Mouse (Mus musculus) midbrain, postnatal 0 days (tissue): ENCODE data around the gene Ergic2. TPM values are rescaled to one million over a fixed set of nuclear protein-coding genes. Genes with fewer than 3 reads are reported as not detected.

Experiments
- ATAC-seq: fragments of 200-750 bp; cut with Nextera tagmentation; 2 replicates; pipeline ENCODE4 v1.8.0; 2017; ENCODE audit warnings: moderate number of reproducible peaks, mild to moderate bottlenecking, moderate TSS enrichment, moderate library complexity; ENCODE audit not compliant: low FRiP score
- DNase-seq: peaks from one replicate; pipeline ENCODE4 v3.0.0-alpha.2; 2015; ENCODE audit warnings: low spot score
- H3K27ac ChIP-seq: fragments of 300-500 bp; sonication (generic); 2 replicates; pipeline ENCODE4 v1.5.1; 2014; ENCODE audit warnings: low read depth, mild to moderate bottlenecking, low read length, mixed read lengths
- H3K27me3 ChIP-seq: fragments of 300-500 bp; sonication (generic); 2 replicates; pipeline ENCODE4 v1.6.1; 2014; ENCODE audit warnings: low read length, control low read depth, mixed read lengths; ENCODE audit not compliant: insufficient read depth
- H3K36me3 ChIP-seq: fragments of 300-500 bp; sonication (generic); 2 replicates; pipeline ENCODE4 v1.6.1; 2014; ENCODE audit warnings: low read length, control low read depth, mixed read lengths; ENCODE audit not compliant: insufficient read depth
- H3K4me1 ChIP-seq: fragments of 300-500 bp; sonication (generic); 2 replicates; pipeline ENCODE4 v1.6.1; 2014; ENCODE audit warnings: mild to moderate bottlenecking, control low read depth, antibody characterized with exemption, low read length, mixed read lengths; ENCODE audit not compliant: insufficient read depth
- H3K4me2 ChIP-seq: fragments of 300-500 bp; sonication (generic); 2 replicates; pipeline ENCODE4 v1.6.1; 2014; ENCODE audit warnings: low read depth, mild to moderate bottlenecking, low read length, mixed read lengths; ENCODE audit not compliant: poor library complexity, severe bottlenecking
- H3K4me3 ChIP-seq: fragments of 300-500 bp; sonication (generic); 2 replicates; pipeline ENCODE4 v1.5.1; 2014; ENCODE audit warnings: low read depth, mild to moderate bottlenecking, low read length, moderate library complexity
- H3K9ac ChIP-seq: fragments of 300-500 bp; sonication (generic); replicated peaks from 2 replicates; pipeline ENCODE4 v1.6.1; 2014; ENCODE audit warnings: mild to moderate bottlenecking, low read length, moderate library complexity, mixed read lengths; ENCODE audit not compliant: poor library complexity, severe bottlenecking
- H3K9me3 ChIP-seq: fragments of 300-500 bp; sonication (generic); 2 replicates; pipeline ENCODE4 v1.6.1; 2016; ENCODE audit warnings: low read length, control low read depth
- CTCF ChIP-seq: IDR thresholded peaks from 2 replicates; pipeline ENCODE4 v1.5.1; 2016; ENCODE audit warnings: antibody characterized with exemption, mild to moderate bottlenecking
- WGBS: fragments of 180-500 bp; shearing (Covaris S2); extraction: QIAGEN DNeasy Blood & Tissue Kit; methylation state at CpG from one replicate; pipeline ENCODE4 v1.1.7; 2014; 5-methylcytosine and 5-hydroxymethylcytosine counted together
- polyA plus RNA-seq: library from polyadenylated mRNA; unstranded; fragments of >200 nt; fragmentation: Nextera tagmentation; extraction: Ambion mirVana; gene quantifications from 2 replicates; pipeline ENCODE4 v1.2.1, GENCODE M21; 2015
- total RNA-seq: library from RNA; depleted of rRNA; stranded (reverse); fragments of >200 nt; gene quantifications from 2 replicates; pipeline ENCODE4 v1.2.3, GENCODE M21; 2014

Ergic2 gene
- total and polyA plus RNA-seq, 2 experiments from 2014 or later, result 67.4 to 176 TPM

DNA sequence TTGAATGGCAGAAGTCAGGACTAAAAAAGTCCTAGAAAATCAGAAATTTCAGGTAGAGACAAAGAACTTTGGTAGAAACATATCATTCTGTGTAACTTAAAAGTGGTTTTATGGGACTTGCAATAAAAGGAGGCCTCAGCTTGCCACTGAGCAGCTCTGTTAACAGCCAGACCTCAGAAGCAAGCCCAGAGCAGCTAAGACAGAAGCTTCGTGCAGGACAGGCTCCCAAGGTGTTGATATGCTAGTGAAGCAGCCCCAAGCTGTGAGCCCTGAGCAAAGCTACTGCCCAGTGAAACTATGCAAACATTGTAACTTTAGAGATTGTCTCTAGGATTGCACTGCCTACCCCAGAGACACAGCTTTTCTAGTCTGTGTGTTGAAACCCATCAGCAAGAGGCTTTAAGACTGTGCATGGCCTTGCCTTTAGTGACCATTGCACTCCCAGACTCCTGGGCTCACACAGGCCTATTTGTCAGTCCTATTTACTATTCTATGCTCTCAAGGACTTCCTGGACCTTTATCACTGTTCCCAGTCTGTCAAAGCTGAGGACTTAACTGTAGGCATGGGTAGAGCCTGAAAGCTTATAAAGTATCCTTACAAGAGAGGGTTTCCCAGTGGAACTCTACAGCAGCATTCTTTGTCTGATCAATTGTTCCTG, 43.4 kb upstream of the Ergic2 start:
- no peak overlapping the region for H3K4me2 ChIP-seq
- no peaks in the 10 kb centered on the region for H3K4me1 ChIP-seq
- DNase-seq (no peak), ATAC-seq (no peak)
- H3K36me3 ChIP-seq, result no peaks in the 10 kb centered on the region
- H3K27me3 ChIP-seq, result no peaks in the 10 kb centered on the region
- H3K9ac ChIP-seq, result no peak overlapping the region
- no peak for TF ChIP-seq CTCF
- WGBS, result 48% methylated on average over 1 of the region's 1 CpGs
- no peak overlapping the region for H3K4me3 ChIP-seq
- no peaks in the 10 kb centered on the region for H3K9me3 ChIP-seq
- H3K27ac ChIP-seq, result no peak overlapping the region

DNA sequence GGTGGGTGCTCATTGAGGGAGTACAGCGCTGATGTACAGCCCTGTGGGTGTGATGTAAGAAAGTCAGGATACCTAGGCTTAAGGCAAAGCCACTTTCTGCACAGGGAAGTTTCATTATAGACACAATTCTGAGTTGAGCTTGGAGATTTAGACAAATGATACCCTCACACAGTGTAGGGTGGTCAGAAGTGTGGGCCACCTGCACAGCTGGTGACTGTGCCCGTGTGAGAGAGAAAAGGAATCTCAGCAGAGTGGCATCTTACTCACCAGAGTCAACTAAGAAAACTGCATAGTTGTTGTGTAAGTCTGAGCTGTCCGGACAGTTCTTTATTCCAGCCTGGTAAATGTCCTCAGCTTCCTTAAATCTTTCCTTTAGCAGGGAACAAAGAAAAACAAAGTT, 37.0 kb upstream of the Ergic2 start:
- H3K4me2 ChIP-seq, result no peak overlapping the region

DNA sequence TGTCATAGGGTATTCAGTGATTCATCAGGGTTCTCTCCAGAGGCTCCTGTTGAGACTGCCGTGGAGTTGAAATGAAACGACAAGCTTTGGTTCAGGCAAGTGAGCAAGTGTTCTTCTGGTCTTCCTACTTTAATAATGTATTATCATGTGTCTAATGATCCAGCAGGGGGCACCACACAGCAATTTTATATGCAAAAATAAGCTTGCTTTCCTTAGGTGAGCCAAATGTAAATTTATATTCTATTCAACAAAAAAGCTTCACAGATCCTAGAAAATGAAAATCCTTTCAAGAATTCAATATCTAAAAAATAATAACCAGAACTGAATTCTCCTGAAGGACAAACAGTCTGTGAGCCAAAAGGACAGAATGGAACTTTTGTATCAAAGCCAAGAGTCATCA, 36.5 kb upstream of the Ergic2 start:
- peak; percentile 80 for TF ChIP-seq CTCF
- Histone ChIP-seq H3K4me3 (no peak overlapping the region), H3K27ac (no peak overlapping the region), H3K4me2 (no peak overlapping the region), H3K36me3 (peaks cover 10% of the 10 kb centered on the region), H3K4me1 (no peaks in the 10 kb centered on the region), H3K27me3 (no peaks in the 10 kb centered on the region), H3K9ac (no peak overlapping the region), H3K9me3 (no peaks in the 10 kb centered on the region)
- ATAC-seq (no peak; the same call in 1 of the 2 replicates), DNase-seq (peak; percentile 88)
- 25% methylated on average over 2 of the region's 2 CpGs for WGBS

More for the DNA sequence above, 37.0 kb upstream of the Ergic2 start:
- no peak overlapping the region for H3K9ac ChIP-seq
- no peak for DNase-seq
- 81% methylated on average over 3 of the region's 3 CpGs for WGBS
- H3K27ac ChIP-seq, result no peak overlapping the region
- TF ChIP-seq CTCF, result no peak
- H3K4me3 ChIP-seq, result no peak overlapping the region
- no peaks in the 10 kb centered on the region for H3K27me3 ChIP-seq
- no peaks in the 10 kb centered on the region for H3K9me3 ChIP-seq
- ATAC-seq, result no peak
- H3K4me1 ChIP-seq, result no peaks in the 10 kb centered on the region
- peaks cover 10% of the 10 kb centered on the region for H3K36me3 ChIP-seq

DNA sequence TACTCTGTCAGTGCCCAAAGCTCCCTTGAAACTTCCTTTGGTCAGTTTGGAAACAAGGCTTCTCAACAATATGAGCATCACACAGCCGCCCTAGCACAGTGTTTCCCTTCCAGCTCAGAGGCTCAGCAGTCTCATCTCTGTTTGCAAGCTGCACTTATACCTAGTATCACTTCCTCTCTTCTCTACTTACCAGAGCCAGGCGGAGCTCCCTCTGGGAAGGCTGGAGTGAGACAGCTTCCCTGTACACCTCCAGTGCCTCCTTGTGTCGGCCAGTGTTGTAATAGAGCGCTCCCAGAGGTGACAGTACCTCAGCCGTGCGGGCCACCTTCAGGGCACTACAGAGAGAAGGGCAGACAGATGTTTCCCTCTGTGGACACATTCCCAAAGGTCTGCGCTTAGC, 34.4 kb upstream of the Ergic2 start:
- 73% methylated on average over 7 of the region's 7 CpGs for whole genome bisulfite sequencing

DNA sequence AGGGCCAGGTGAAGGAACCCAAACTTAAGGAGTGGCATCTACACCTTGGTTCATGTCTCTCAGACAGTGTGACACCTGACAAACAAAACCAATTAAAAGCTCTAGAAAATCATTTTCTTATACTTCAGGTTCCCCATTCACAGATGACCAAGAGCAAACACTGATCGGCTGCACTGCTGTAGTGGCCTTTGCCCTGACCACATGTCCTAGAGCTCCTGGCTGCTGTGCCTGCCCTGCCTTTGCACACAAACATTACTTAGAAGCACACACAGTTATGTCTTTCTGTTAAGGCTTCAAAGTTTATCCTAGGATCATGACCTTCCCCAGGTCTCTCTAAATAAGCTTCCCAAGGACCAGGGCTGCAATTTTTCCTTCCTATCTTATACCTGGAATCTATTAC, 32.7 kb upstream of the Ergic2 start:
- no peaks in the 10 kb centered on the region for H3K9me3 ChIP-seq
- WGBS, result 89% methylated on average over 1 of the region's 1 CpGs
- ATAC-seq (no peak), DNase-seq (no peak)
- no peaks in the 10 kb centered on the region for H3K27me3 ChIP-seq
- H3K4me1 ChIP-seq, result no peaks in the 10 kb centered on the region
- no peak for TF ChIP-seq CTCF
- H3K27ac ChIP-seq, result no peak overlapping the region
- no peak overlapping the region for H3K4me3 ChIP-seq
- H3K9ac ChIP-seq, result no peak overlapping the region
- H3K4me2 ChIP-seq, result no peak overlapping the region
- H3K36me3 ChIP-seq, result peaks cover 18% of the 10 kb centered on the region

More for the DNA sequence above, 34.4 kb upstream of the Ergic2 start:
- H3K36me3 ChIP-seq, result peaks cover 16% of the 10 kb centered on the region
- DNase-seq (no peak), ATAC-seq (no peak)
- no peaks in the 10 kb centered on the region for H3K9me3 ChIP-seq
- no peaks in the 10 kb centered on the region for H3K27me3 ChIP-seq
- no peak overlapping the region for H3K27ac ChIP-seq
- no peak overlapping the region for H3K9ac ChIP-seq
- TF ChIP-seq CTCF, result no peak
- no peak overlapping the region for H3K4me3 ChIP-seq
- H3K4me1 ChIP-seq, result no peaks in the 10 kb centered on the region
- H3K4me2 ChIP-seq, result no peak overlapping the region

DNA sequence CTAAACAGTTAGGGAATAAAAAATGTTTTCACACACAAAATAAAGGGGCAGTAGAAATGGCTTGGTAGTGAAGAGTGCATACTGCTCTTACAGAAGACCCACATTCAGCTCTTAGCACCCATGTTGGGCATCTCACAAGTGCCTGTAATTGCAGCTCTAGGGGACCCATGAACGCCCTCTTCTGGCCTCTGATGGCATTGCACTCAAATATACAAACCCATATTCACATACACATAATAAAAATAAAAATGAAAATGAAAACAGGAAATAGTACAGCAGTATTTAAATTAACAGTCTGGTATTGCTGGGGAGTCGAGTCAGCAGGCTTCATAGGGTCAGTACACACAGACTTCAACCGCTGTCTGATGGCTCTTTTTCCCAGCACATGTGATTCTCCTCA, 30.1 kb upstream of the Ergic2 start:
- peak; percentile 41 for TF ChIP-seq CTCF
- Histone ChIP-seq H3K9ac (no peak overlapping the region), H3K36me3 (peaks cover 18% of the 10 kb centered on the region), H3K27ac (no peak overlapping the region), H3K27me3 (no peaks in the 10 kb centered on the region), H3K9me3 (no peaks in the 10 kb centered on the region), H3K4me1 (no peaks in the 10 kb centered on the region), H3K4me2 (no peak overlapping the region), H3K4me3 (no peak overlapping the region)
- no peak for ATAC-seq
- WGBS, result 58% methylated on average over 3 of the region's 3 CpGs
- DNase-seq, result no peak
